Mouse (Mus musculus): ENCODE measurements around the gene Pou6f1.

DNA sequence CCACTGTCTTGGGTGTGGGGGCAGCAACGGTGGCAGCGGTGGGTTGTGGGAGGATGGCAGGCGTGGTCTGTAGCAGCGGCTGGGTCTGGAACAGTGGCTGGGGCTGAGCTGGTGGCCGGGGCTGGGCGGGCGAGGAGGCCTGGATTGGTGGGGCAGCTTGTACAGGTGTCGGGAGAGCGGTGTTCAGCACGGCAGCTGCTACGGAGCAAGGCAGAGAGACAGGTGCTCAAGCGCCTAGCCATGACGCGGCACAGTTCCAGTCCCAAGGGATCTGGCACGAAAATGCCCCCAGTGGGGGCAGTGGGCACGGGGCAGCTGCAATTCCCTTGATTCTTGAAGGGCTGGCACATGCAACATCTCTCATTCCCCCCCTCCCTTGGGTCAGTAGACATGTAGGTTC is 13.9 kb downstream of the Pou6f1 start:
- no peak for TF ChIP-seq CTCF (IDR thresholded peaks at IDR 0.05; ENCODE audit: low read depth, low read length)
- TF ChIP-seq POLR2A (IDR thresholded peaks at IDR 0.05; ENCODE audit: extremely low read depth, insufficient read depth, low read length): no peak
